Mouse (Mus musculus) liver (tissue): Measurements from ENCODE around the gene Hcn2.
"Not testable (repeated sequence)": the region's sequence is repeated elsewhere in the genome, so short reads cannot be mapped to it uniquely, and the experiment has no call there.

ENCODE experiments used
- DNase-seq: peaks from one replicate; pipeline ENCODE4 v3.0.0-alpha.2; 2020; ENCODE audit warnings: mixed read lengths

Hcn2 gene

DNA sequence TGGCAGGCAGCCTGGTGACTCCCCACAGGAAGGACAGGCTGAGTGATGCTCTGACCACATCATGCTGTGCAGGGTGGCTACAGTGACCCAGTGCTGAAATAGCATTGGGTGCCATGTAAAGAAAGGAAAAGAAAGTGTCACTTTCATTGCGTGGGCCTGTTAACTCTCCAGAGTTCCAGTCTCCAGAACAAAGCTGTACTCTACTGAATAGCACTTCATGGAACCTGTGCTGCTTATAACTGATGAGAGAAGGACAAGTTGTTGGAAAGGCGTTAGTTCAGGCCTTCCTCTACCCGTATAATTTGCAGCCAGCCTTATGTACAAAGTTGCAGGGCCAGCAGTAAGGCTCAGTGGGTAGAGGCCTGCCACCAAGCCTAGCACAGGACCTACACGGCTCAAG, 27.7 kb upstream of the Hcn2 start, which contains the start of gene Gzmm:
Gene Gzmm, plus strand, starts transcription at position 301 of the 400 bp plus-strand sequence.
- DNase-seq = no peak

DNA sequence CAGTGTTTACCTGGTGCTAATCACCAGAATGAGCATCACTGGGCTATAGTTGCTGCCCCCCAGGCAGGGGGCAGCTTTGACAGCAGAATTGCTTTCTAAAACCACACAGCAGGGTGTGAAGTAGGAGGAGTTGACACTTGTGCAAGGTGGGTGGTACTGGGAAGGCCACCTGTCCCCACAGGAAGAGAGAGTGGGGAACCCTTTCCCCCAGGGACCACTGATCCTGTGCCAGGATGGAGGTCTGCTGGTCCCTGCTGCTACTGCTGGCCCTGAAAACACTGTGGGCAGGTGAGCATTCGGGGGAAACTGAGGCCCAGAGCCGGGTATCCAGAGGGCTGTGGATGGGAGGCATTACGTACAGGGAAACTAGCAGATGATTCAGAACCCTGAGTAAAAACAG, 27.3 kb upstream of the Hcn2 start:
- no peak for DNase-seq

DNA sequence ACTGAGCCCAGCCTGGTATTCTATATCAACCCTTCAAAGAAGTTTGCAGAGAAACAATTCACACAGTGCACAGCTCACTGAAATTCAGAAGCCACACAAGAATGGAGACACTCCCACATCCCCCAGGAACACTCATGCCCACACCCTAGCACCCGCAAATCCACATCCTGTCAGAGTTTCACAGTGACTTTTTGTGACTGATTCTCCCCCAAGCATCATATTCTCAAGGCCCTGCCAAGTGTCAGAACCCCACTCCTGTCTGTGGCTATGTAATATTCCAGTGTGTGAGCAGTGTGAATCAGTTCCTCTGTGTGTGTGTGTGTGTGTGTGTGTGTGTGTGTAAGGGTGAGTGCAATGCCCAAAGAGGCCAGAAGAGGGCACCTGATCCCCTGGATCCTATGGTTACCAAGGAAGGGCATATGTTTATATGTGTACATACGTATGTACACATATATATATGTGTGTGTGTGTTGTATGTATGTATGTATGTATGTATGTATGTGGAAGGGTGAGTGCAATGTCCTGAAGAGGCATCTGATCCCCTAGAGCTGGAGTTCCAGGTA, 24.4 kb upstream of the Hcn2 start:
- no peak for DNase-seq

DNA sequence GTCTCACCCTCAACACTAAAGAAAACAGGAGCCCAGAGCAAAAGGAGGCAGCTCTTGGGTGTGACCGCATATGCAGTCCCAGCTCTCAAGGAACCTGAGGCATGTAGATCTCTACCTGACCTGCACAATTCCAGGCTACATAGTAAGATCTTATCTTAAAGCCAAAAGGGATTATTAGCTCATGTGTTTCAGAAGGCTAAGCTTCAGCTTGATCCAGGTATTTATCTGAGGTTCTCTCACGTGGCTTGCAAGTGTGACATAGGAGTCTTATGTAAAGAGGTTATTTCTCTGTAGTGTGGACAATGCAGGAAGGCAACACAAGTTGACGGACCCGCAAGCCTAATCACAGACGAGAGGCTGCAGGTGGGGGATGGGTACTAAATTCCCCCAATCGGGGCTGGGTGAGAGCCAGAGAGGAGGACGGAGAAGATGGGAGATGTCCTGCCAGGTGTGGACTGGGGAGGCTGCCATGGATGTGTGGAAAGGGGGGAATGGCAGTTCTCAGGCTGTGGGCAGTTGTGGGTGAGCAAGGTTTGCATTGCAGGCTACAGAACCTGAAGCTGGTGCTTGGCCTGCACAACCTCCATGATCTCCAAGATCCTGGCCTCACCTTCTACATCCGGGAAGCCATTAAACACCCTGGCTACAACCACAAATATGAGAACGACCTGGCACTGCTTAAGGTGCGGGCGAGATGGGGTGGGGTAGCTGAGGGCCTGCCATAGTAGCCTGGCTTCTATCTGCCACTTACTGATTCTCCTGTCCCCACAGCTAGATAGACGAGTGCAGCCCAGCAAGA, 22.7 kb upstream of the Hcn2 start:
- no peak for DNase-seq

DNA sequence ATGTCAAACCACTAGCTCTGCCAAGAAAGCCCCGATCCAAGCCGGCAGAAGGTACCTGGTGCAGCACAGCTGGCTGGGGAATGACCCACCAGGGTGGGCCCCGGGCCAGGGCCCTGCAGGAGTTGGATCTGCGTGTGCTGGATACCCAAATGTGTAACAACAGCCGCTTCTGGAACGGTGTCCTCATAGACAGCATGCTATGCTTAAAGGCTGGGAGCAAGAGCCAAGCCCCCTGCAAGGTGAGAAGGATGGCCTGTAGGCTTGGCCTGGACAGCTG, 22.1 kb upstream of the Hcn2 start:
- DNase-seq = no peak

DNA sequence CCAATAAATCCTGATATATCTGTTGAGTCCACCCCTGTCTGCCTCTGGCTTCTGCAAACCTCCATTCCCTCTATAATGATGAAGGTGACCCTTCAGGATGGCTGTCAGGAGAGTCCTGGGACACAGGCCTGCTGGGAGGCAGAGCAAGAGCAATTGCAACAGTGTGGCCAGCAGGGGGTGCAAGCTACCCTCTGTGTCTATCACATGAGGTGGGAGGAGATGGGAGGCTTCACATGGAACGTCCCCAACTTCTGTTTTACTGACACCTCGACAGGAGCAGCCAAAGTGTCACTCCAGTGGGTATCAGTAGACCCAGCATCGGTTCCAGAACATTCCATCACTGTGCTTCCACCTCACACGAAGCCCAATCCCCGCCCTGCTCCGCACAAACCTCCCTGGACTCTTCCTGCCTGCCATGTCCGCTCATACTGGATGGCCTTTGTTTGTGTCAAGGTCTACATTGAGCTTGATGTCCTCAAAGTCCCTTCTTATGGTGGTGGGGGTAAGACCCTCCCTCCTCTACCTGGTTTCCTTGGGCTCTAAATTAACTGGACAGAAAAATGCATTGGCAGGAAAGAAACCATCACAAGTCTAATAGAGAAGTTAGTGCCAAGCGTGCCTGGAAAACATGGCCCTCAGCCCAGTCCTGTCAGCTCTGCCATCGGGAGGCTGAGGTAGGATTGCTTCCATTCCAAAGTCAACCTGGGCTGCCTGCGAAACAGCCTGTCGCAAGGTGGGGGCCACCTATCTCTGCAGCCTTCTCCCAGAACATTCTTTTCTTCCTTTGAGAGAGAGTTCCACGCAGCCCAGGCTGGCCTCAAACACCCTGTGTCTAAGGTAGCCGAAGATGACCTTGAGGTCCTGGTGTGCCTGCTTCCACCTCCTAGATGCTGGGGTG, 21.0 kb upstream of the Hcn2 start:
- DNase-seq = peak; percentile 88

DNA sequence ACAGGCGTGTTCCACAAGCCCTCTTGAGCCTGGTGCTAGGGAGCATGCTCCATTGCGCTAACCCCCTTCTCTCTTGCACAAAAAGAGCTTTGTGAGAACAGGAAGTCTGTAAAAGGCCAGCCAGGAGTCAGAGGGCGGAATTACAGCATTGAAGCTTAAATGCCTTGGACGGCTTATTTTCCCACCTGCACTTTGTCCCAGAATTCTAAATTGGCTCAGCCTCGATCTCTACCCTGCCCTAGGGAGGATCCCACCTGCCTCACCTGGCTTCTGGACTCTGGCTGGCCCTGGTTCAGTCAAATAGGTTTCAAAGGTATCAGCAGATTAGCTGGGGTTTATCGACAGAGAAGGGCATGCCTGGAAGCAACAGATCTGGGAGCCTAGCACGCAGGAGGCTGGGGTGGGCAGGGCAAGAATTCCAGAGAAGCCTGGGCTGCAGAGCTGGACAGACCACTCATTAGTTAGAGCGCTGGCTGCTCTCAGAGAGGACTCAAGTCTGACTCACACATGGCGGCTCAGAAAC, 20.2 kb upstream of the Hcn2 start:
- no peak for DNase-seq

DNA sequence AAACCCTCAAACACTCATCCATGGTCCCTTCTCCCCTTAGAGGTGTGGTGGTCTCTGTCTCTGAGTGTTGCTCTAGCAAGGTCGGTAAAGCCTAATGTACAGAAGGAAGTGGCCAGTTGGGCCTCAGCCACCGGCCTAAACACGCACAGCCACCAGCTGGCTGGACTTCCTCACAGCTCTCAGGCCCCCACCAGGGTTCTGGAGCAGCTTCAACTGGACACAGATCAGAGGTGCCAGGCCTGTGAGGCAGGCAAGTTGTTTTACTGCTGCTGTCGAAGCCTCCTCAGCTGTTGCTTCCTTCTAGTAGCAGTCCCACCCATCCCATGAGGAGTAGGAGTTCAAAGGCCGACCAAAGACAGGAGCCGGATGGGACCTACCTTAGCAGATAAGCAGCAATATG, 18.5 kb upstream of the Hcn2 start:
- DNase-seq = no peak

DNA sequence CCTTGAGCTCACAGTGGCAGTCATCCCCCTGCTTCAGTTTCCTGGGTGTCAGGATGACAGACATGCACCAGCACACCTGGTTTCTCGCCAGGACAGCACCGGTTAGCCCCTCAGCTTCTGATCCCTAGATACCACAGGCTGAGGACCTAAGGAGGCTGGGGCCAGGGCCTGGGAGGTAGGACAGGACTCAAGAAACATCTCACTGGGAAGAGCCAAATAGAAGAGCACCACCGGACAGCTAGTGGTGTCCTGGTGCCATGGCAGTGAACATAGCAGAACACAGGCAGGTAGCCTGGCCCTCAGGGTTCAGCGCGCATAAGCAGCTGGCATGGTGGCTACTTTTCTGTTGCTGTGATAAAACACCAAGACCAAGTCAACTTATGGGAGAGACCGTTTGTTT, 18.0 kb upstream of the Hcn2 start:
- no peak for DNase-seq

DNA sequence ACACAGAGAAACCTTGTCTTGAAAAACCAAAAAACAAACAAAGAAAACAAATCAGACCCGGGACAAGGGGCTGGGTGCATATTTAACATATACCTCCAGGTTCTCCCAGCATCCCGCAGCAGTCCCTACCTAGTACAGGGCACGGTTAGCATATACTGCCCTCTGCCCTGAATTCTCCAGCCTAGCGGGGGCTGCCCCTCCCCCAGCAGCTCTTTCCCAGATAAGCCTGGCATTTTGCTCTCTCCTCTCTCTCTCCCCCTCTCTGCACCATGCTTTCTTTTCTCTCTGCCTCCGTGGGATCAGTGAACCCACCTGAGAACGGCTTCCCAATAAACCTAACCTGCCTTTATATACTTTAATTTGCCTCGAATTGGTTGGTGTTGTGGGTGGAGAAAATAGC, 15.8 kb upstream of the Hcn2 start:
- no peak for DNase-seq

DNA sequence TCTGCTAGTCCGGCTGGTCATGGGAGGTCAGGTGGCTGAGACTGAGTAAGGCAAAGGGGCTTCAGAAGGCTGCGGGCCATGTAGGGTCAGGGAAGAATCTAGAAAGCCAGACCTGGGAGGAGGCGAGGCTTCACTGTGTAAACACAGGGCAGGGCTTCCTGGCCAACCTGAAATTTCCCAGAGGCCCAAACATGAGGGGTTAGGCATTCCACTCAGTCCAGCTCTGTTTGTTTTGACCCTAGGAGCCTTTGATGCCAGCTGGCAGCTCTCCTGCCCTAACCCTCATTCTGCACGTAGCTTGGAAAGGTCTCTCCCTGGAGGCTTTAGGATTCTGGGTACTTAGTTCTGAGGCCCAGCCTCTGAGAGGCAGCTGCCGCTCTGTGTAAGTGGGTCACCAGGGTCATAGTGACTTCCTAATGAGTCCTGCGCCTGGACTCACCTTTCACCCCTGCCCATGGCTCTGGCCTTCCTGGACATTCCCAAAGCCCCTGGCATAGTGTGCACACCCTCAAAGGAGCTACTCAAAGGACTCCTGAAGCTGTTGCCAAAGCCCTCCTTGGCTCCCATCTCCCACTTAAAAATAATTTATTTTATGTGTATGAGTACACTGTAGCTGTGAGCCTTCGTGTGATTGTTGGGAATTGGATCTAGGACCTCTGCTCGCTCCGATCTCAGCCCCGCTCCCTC, 14.8 kb upstream of the Hcn2 start:
- DNase-seq = no peak

DNA sequence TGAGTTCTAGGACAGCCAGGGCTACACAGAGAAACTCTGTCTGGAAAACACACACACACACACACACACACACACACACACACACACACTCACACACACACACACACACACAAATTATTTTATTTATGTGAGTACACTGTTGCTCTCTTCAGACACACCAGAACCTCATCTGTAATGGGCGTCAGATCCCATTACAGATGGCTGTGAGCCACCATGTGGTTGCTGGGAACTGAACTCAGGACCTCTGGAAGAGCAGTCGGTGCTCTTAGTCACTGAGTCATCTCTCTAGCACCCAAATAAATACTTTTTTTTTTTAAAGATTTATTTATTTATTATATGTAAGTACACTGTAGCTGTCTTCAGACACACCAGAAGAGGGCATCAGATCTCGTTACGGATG, 13.5 kb upstream of the Hcn2 start:
- not testable (repeated sequence) for DNase-seq

DNA sequence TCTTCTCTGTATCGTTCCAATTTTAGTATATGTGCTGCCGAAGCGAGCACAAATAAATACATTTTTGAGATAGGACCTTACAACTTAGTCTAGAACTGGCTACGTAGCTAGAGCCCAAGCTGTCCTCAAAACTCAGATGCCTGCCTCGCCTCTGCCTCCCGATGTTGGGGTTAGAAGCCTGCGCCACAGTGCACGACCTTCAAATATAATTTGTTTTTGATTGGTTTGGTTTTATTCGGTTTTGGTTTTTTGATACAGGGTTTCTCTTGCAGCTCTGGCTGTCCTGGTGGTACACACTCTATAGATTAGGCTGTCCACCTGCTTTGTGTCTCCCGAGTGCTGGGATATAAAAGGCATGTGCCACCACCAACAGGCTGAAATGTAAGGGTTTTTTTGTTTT, 12.9 kb upstream of the Hcn2 start:
- DNase-seq = no peak

DNA sequence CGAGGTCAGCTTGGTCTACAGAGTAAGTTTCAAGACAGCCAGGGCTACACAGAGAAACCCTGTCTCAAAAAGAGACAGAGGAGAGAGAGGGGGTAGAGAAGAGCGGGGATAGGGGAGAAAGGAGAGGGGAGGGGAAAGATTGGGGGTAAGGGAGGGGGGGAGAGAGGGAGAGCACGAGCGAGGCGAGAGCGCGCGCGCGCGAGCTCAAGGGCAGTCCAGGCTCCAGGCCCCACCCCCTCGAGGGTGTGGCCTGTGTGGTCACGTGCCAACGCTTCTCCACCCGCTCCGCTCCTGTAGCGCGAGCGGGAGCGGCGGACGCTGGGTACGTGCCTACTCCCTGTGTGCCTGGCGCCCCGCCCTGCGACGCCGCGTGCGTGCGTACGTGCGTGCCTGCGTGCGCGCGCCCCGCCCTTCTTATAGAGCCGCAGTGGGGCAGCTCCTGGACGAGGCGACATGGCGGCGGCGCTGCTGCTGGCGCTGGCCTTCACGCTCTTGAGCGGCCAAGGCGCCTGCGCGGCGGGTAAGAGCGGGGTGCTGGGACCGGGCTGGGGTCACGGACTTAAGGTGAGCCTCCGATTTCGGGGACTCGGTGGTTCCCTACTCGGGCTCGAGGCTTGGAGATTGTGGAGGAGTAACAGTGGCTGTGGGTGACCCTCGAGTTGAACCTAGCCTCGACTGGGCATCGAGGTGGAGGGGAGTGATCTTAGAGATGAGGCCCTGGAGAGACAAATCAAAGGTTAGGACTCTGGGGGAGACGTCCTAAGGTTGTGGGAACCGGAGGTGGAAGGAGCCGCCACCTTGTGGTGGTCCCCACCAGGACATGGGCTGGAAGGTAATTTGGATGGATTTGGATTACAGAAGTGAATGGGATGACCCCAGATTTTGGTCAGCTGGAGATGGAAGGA, 12.1 kb upstream of the Hcn2 start, which contains the start of gene Bsg:
Gene Bsg, plus strand, starts transcription at position 427 of the 905 bp plus-strand sequence.
- DNase-seq = peak; percentile 100

DNA sequence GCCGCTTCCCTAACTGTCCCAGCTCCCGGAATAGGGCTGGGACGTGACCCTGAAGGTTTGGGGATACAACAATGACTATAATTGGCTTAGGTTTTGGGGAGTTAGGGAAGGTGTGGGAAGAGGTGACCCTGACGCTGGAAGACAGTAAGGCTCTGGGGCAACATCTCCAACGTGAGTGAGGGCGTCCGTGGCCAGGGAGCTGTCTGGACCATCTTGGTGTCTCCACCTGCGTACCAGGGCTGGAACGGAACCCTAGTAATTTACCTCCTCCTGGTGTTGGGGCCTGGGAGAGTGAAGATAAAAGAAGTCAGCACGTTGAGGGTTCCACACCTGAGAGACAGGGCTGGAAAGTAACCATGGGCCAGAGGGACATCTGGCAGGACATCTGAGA, 11.5 kb upstream of the Hcn2 start:
- DNase-seq = peak; percentile 53

DNA sequence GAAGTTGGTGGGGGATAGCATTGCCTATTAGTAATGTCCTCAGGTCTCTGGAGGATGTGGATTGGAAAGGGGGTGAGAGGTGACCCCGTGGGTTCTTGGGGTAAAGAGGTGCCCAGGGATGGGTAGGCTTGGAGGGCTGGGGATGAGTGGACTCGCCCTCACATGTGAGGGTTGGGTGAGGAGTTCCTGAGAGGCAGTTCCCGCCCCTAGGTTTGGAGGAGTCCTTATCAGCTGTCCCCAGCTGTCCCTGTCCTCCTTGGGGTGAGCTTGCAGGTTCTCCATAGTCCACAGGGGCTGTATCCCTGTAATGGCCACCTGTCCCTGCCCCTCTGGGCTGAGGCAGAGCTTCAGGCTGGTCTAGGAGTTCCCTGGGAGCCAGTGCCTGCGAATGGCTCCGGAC, 10.5 kb upstream of the Hcn2 start:
- peak; percentile 91 for DNase-seq

DNA sequence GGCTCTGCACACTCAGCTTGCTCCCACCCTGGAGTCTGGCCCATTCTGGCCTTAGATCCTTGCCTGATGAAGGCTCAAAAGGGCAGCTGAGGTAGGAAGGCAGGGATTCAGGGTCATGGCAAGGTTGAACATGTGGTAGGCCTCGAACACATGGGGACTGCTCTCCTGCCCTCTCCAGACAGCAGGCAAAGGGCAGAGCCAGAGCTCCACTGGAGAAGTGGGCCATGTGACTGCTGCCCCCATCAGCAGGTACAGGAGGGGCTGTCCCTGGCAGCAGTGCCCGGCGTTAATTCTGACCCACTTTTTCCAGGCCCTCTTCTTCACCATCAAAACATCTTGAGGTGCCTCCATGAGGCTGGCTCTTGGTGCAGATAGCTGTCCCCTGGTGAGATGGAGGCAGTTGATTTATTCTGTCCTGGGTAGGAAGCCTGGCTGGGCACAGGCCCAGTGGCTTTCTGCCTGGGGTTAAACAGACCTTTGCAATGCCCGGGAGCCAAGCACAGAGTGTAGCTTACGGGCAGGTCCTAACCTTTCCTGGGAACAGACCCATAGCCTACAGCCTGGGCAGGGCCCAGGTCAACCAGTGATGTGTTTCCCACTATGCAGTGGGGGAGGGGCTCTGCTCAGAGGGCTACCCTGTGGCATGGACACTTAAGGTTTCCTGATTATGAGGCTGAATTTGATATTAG, 9.9 kb upstream of the Hcn2 start:
- DNase-seq = no peak

DNA sequence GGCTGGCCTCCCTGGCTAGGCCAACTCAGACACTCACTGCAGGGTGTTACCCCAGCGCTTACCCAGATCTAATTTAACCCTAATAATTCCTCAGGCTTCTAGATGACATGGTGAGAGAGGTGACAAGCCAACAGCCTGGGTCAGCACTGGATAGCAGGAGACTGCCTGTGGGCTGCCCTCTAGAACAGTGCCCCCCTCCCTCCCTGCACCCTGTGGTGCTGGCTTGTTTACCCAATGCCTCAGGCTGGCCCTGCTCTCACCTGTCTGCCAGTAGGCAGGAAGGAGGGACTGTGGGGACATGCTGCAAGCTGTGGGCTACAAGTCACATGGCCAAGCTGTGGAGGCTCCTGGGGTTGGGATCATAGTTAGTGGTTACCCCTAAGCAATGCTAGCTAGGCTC, 9.3 kb upstream of the Hcn2 start:
- no peak for DNase-seq

DNA sequence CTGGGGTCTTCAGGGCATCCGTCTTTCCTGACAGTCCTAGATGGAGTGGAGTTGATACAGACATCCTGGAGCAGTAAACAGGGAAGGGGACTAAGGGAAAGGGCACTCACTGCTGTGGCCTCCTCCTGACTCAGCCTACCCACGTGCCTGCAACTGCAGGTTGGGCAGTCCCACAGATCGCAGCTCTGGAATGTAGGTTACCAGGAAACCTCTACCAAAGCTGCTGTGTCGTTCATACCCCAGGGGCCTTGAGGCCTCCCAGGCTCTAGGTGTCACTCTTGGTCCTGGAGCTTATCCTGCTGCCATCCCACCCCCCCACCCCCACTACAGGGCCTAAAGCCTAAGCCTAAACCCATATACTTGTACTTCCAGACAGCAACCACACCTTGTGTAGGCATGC, 8.7 kb upstream of the Hcn2 start:
- DNase-seq = no peak

DNA sequence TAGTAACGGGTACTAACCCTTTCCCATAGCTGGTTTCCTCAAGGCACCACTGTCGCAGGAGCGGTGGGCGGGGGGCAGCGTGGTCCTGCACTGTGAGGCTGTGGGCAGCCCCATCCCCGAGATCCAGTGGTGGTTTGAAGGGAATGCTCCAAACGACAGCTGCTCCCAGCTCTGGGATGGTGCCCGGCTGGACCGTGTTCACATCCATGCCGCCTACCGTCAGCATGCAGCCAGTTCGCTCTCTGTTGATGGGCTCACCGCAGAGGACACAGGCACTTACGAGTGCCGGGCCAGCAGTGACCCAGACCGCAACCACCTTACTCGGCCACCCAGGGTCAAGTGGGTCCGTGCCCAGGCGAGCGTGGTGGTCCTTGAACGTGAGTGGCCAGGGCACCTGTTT, 7.8 kb upstream of the Hcn2 start:
- no peak for DNase-seq

DNA sequence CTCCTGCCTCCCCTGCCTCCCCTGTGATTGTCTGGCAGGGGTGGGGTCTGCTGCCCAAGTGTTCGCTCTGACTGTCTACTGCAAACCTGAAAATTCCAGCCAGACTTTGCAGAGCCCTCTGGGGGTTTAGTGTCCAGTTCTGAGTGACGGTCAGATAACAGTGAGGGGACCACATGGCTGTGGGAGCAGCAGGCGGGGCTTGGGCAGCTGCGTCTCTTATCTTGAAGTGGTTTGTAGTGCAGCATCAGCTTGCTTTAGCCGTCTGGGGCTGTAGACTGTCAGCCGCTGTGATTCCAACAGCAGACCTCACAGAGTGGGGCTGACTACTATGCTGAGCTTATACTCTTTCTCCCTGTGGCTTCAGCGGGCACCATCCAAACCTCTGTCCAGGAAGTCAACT, 7.1 kb upstream of the Hcn2 start:
- no peak for DNase-seq
